Mouse (Mus musculus) bone marrow macrophage, adult 2 months (primary cell): ENCODE results near the gene Fpgs.

Experiments
- CTCF ChIP-seq: IDR thresholded peaks from 2 replicates; pipeline ENCODE4 v1.5.1; 2012; ENCODE audit warnings: low read depth, mild to moderate bottlenecking, low read length, moderate library complexity
- POLR2A ChIP-seq: IDR thresholded peaks from 2 replicates; pipeline ENCODE4 v1.6.1; 2012; ENCODE audit warnings: mild to moderate bottlenecking, low read depth, low read length, borderline replicate concordance

- TF ChIP-seq CTCF (no peak), POLR2A (no peak)
These were observed 56.6 kb downstream of the Fpgs start for GRCm38 (mm10) chr2:32647366-32647765.
